Mouse (Mus musculus): ENCODE measurements around the gene E330017A01Rik. TPM values are rescaled to one million over a fixed set of nuclear protein-coding genes. Genes with fewer than 3 reads are reported as not detected.
"Not testable (repeated sequence)": the region's sequence is repeated elsewhere in the genome, so short reads cannot be mapped to it uniquely, and the experiment has no call there.

E330017A01Rik gene
- total RNA-seq, 2 experiments from 2014 or later, result not detected

- ATAC-seq (replicated peaks; ENCODE audit: low FRiP score, poor library complexity, severe bottlenecking), result not testable (repeated sequence)
Observed at GRCm38 (mm10) chr16:58665137-58665536, 26.6 kb upstream of the E330017A01Rik start.

GRCm38 (mm10) chr16:58663816-58664215 lies 25.3 kb upstream of the E330017A01Rik start:
- ATAC-seq (replicated peaks; ENCODE audit: low FRiP score, poor library complexity, severe bottlenecking), result no peak

GRCm38 (mm10) chr16:58663021-58663420 lies 24.5 kb upstream of the E330017A01Rik start:
- ATAC-seq (replicated peaks; ENCODE audit: low FRiP score, poor library complexity, severe bottlenecking), result peak; percentile 70

GRCm38 (mm10) chr16:58662287-58662791 lies 23.8 kb upstream of the E330017A01Rik start:
- ATAC-seq (replicated peaks; ENCODE audit: low FRiP score, poor library complexity, severe bottlenecking), result no peak

GRCm38 (mm10) chr16:58661826-58662225 lies 23.3 kb upstream of the E330017A01Rik start:
- ATAC-seq (replicated peaks; ENCODE audit: low FRiP score, poor library complexity, severe bottlenecking), result peak; percentile 78

GRCm38 (mm10) chr16:58658668-58659067 lies 20.1 kb upstream of the E330017A01Rik start:
- ATAC-seq (replicated peaks; ENCODE audit: low FRiP score, poor library complexity, severe bottlenecking), result peak; percentile 65

GRCm38 (mm10) chr16:58656526-58656925 lies 18.0 kb upstream of the E330017A01Rik start:
- no peak for ATAC-seq (replicated peaks; ENCODE audit: low FRiP score, poor library complexity, severe bottlenecking)

GRCm38 (mm10) chr16:58655751-58656150 lies 17.2 kb upstream of the E330017A01Rik start:
- no peak for ATAC-seq (replicated peaks; ENCODE audit: low FRiP score, poor library complexity, severe bottlenecking)

GRCm38 (mm10) chr16:58649979-58650378 lies 11.4 kb upstream of the E330017A01Rik start:
- no peak for ATAC-seq (replicated peaks; ENCODE audit: low FRiP score, poor library complexity, severe bottlenecking)

- ATAC-seq (replicated peaks; ENCODE audit: low FRiP score, poor library complexity, severe bottlenecking), result no peak
Observed at GRCm38 (mm10) chr16:58638016-58638415, 523 bp downstream of the E330017A01Rik start.

- 0 out of 2 replicates have a peak, but pooled peaks have one; percentile 32 for ATAC-seq (replicated peaks; ENCODE audit: low FRiP score, poor library complexity, severe bottlenecking)
Observed at GRCm38 (mm10) chr16:58637448-58637847, 1.1 kb downstream of the E330017A01Rik start.

GRCm38 (mm10) chr16:58635866-58636265 lies 2.7 kb downstream of the E330017A01Rik start:
- ATAC-seq (replicated peaks; ENCODE audit: low FRiP score, poor library complexity, severe bottlenecking), result no peak

- ATAC-seq (replicated peaks; ENCODE audit: low FRiP score, poor library complexity, severe bottlenecking), result no peak
Observed at GRCm38 (mm10) chr16:58629736-58630135, 8.8 kb downstream of the E330017A01Rik start.

- ATAC-seq (replicated peaks; ENCODE audit: low FRiP score, poor library complexity, severe bottlenecking), result no peak
Observed at GRCm38 (mm10) chr16:58628968-58629367, 9.6 kb downstream of the E330017A01Rik start.

- ATAC-seq (replicated peaks; ENCODE audit: low FRiP score, poor library complexity, severe bottlenecking), result no peak
Observed at GRCm38 (mm10) chr16:58628336-58628680, 10.2 kb downstream of the E330017A01Rik start.

GRCm38 (mm10) chr16:58627597-58628335 lies 10.8 kb downstream of the E330017A01Rik start:
- ATAC-seq (replicated peaks; ENCODE audit: low FRiP score, poor library complexity, severe bottlenecking), result peak; percentile 78

GRCm38 (mm10) chr16:58623944-58624343 lies 14.6 kb downstream of the E330017A01Rik start:
- ATAC-seq (replicated peaks; ENCODE audit: low FRiP score, poor library complexity, severe bottlenecking), result no peak

- ATAC-seq (replicated peaks; ENCODE audit: low FRiP score, poor library complexity, severe bottlenecking), result no peak
Observed at GRCm38 (mm10) chr16:58623114-58623513, 15.4 kb downstream of the E330017A01Rik start.

GRCm38 (mm10) chr16:58622377-58622776 lies 16.2 kb downstream of the E330017A01Rik start:
- ATAC-seq (replicated peaks; ENCODE audit: low FRiP score, poor library complexity, severe bottlenecking), result no peak

GRCm38 (mm10) chr16:58617346-58617745 lies 21.2 kb downstream of the E330017A01Rik start:
- no peak for ATAC-seq (replicated peaks; ENCODE audit: low FRiP score, poor library complexity, severe bottlenecking)

- ATAC-seq (replicated peaks; ENCODE audit: low FRiP score, poor library complexity, severe bottlenecking), result no peak
Observed at GRCm38 (mm10) chr16:58616878-58617277, 21.7 kb downstream of the E330017A01Rik start, which contains the start of gene Gm813. Gene Gm813, minus strand, starts transcription at chr16:58616978.
